Mouse (Mus musculus) intestine, postnatal 0 days (tissue): ENCODE results near the gene Glb1l2. TPM values are rescaled to one million over a fixed set of nuclear protein-coding genes. Genes with fewer than 3 reads are reported as not detected.

Source experiments
- ATAC-seq: fragments of 200-750 bp; cut with Nextera tagmentation; 2 replicates; pipeline ENCODE4 v1.8.0; 2017; ENCODE audit warnings: mild to moderate bottlenecking, moderate TSS enrichment, moderate library complexity
- H3K27ac ChIP-seq: fragments of 300-500 bp; sonication (generic); 2 replicates; pipeline ENCODE4 v1.5.1; 2014; ENCODE audit warnings: mild to moderate bottlenecking, low read depth, low read length, moderate library complexity
- H3K27me3 ChIP-seq: fragments of 300-500 bp; sonication (generic); replicated peaks from 2 replicates; pipeline ENCODE4 v1.6.1; 2014; ENCODE audit warnings: low read length, mixed read lengths; ENCODE audit not compliant: control insufficient read depth, insufficient read depth
- H3K36me3 ChIP-seq: fragments of 300-500 bp; sonication (generic); 2 replicates; pipeline ENCODE4 v1.6.1; 2014; ENCODE audit warnings: mild to moderate bottlenecking, moderate library complexity; ENCODE audit not compliant: control insufficient read depth, insufficient read depth
- H3K4me1 ChIP-seq: fragments of 300-500 bp; sonication (generic); replicated peaks from 2 replicates; pipeline ENCODE4 v1.6.1; 2014; ENCODE audit warnings: antibody characterized with exemption, low read length, mixed read lengths; ENCODE audit not compliant: control insufficient read depth, insufficient read depth
- H3K4me2 ChIP-seq: fragments of 300-500 bp; sonication (generic); replicated peaks from 2 replicates; pipeline ENCODE4 v1.6.1; 2014; ENCODE audit warnings: low read depth, mild to moderate bottlenecking, moderate library complexity
- H3K4me3 ChIP-seq: fragments of 300-500 bp; sonication (generic); 2 replicates; pipeline ENCODE4 v1.5.1; 2014; ENCODE audit warnings: low read depth, low read length
- H3K9ac ChIP-seq: fragments of 300-500 bp; sonication (generic); 2 replicates; pipeline ENCODE4 v1.6.1; 2014; ENCODE audit warnings: mild to moderate bottlenecking, low read depth, low read length
- H3K9me3 ChIP-seq: fragments of 300-500 bp; sonication (generic); 2 replicates; pipeline ENCODE4 v1.6.1; 2016; ENCODE audit warnings: mixed run types; ENCODE audit not compliant: control insufficient read depth
- CTCF ChIP-seq: sonication (generic); IDR thresholded peaks from 2 replicates; pipeline ENCODE4 v1.5.1; 2016; ENCODE audit warnings: low read depth, mild to moderate bottlenecking, control low read depth, antibody characterized with exemption, moderate library complexity
- WGBS: fragments of 180-500 bp; shearing (Covaris S2); extraction: QIAGEN DNeasy Blood & Tissue Kit; methylation state at CpG from one replicate; pipeline ENCODE4 v1.1.7; 2014; 5-methylcytosine and 5-hydroxymethylcytosine counted together
- polyA plus RNA-seq: library from polyadenylated mRNA; unstranded; fragments of >200 nt; fragmentation: Nextera tagmentation; extraction: Ambion mirVana; gene quantifications from 2 replicates; pipeline ENCODE4 v1.2.1, GENCODE M21; 2015

Gene Glb1l2
- polyA plus RNA-seq, 1 experiment from 2014 or later = 0.50 TPM

DNA sequence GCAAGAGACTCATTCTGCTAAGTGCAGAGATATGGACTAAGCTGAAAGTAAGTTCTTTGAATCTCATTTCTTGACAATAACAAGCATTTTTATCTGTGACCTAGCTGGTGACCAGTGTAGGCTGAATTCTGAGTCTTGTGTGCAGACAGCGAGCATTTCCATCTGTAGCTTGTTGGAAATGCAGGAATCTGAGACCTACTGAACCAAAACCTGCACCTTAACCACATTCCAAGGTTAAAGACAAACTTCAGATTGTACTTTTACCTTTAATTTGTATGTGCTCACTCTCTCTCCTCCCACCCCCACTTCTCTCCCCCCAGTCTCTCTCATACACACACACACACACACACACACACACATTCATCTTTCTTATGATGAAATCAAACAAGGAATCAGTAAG is 7.5 kb downstream of the Glb1l2 start:
- ATAC-seq = no peak
- 71% methylated on average over 1 of the region's 1 CpGs for WGBS
- H3K36me3 ChIP-seq = no peaks in the 10 kb centered on the region
- H3K27ac ChIP-seq = no peak overlapping the region
- H3K4me1 ChIP-seq = no peaks in the 10 kb centered on the region
- no peak overlapping the region for H3K4me3 ChIP-seq
- no peak overlapping the region for H3K9ac ChIP-seq
- no peaks in the 10 kb centered on the region for H3K27me3 ChIP-seq
- TF ChIP-seq CTCF = no peak
- H3K9me3 ChIP-seq = no peaks in the 10 kb centered on the region
- H3K4me2 ChIP-seq = no peak overlapping the region

DNA sequence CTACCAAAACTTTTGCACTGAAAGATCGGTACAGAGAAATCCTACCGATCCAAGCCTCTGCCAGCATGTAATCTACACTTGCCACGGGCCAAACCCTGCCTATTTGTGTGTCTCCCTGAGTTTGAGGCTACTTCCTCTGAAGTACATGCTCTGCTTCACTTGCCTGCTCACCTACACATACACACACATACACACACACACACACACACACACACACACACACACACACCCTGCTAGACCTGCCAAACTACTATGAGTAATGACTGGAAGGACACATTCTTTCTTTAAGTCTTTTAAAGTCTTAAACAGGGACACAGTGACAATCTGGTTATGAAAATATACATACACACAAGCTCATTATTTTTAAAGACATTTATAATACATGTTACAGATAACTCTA is 8.1 kb downstream of the Glb1l2 start:
- no peaks in the 10 kb centered on the region for H3K27me3 ChIP-seq
- no peak overlapping the region for H3K4me2 ChIP-seq
- H3K4me3 ChIP-seq = no peak overlapping the region
- no peaks in the 10 kb centered on the region for H3K9me3 ChIP-seq
- H3K9ac ChIP-seq = no peak overlapping the region
- WGBS = 85% methylated on average over 3 of the region's 3 CpGs
- H3K4me1 ChIP-seq = no peaks in the 10 kb centered on the region
- H3K36me3 ChIP-seq = no peaks in the 10 kb centered on the region
- ATAC-seq = no peak
- TF ChIP-seq CTCF = no peak
- H3K27ac ChIP-seq = no peak overlapping the region

DNA sequence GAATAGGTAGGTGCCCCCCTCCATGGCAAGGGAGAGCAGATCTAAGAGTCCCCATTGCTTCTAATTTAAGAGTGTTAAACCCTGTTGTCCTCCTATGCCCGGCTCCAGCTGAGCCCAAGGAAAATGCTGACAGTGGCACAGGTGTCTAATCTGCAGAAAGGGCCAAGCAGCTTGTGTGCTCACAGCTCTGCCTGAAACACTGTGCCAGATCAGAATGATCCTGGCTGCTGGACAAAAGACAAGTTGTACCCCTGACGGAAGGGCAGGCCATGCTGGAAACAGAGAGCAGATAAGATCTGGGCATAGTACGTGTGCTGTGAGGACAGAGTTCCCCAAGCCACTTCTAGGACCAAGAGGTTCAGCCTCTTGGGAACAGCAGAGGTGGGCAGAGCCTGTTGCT is 13.4 kb downstream of the Glb1l2 start:
- no peak overlapping the region for H3K27ac ChIP-seq
- no peak for ATAC-seq
- H3K9me3 ChIP-seq = no peaks in the 10 kb centered on the region
- TF ChIP-seq CTCF = no peak
- no peaks in the 10 kb centered on the region for H3K4me1 ChIP-seq
- no peak overlapping the region for H3K4me3 ChIP-seq
- no peaks in the 10 kb centered on the region for H3K36me3 ChIP-seq
- no peaks in the 10 kb centered on the region for H3K27me3 ChIP-seq
- H3K4me2 ChIP-seq = no peak overlapping the region
- WGBS = 70% methylated on average over 3 of the region's 3 CpGs
- no peak overlapping the region for H3K9ac ChIP-seq

DNA sequence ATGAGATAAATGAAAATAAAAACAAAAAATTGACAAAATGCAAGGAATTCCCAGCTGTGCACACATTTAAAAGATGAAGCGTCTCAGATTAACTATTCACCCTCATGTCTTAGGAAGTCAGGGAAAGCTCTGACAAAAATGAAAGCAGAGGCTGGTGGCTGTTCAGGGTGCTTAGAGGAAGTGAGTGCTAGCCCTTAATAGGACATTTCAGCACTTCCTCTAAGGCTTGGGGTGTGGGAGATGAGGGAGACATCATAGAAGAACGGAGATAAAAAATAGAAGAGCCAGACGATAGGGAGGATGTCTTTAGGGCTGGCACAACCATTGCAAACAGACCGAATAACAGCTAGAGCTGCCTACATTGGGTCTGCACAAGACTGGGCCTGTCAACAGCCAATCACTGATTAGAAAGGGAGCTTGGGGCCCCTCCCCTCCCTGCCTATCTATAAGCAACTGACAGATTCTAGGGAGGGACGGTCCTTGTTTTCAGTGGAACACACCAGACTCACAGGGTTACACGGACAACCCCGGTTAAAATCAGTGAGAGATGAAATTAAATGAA is 22.8 kb downstream of the Glb1l2 start:
- no peak for TF ChIP-seq CTCF
- 63% methylated on average over 7 of the region's 7 CpGs for WGBS
- Histone ChIP-seq H3K4me1 (no peaks in the 10 kb centered on the region), H3K4me2 (no peak overlapping the region), H3K27ac (no peak overlapping the region), H3K9ac (no peak overlapping the region), H3K4me3 (no peak overlapping the region), H3K36me3 (no peaks in the 10 kb centered on the region), H3K27me3 (no peaks in the 10 kb centered on the region), H3K9me3 (no peaks in the 10 kb centered on the region)
- no peak for ATAC-seq

DNA sequence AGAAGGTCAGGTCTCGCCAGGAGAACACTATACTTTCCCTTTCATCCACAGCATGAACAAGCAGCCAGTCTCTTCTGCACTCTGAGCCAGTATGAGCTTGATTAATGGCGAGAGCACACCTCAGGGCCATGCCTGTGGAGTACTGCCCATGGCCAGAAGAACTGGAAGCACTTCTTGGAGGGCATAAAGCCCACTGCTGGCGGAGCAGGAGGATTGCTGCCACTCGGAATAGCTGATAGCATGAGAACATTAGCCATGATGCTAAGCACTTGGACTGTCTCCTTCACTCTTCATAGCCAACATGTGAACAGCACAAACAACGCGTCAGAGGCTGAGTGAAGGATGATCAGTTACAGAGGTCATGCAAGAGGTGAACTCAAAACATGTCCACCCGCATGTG is 27.8 kb downstream of the Glb1l2 start:
- no peaks in the 10 kb centered on the region for H3K4me1 ChIP-seq
- no peak overlapping the region for H3K4me3 ChIP-seq
- 79% methylated on average over 7 of the region's 7 CpGs for WGBS
- no peak for TF ChIP-seq CTCF
- no peaks in the 10 kb centered on the region for H3K9me3 ChIP-seq
- no peak overlapping the region for H3K27ac ChIP-seq
- no peak for ATAC-seq
- no peak overlapping the region for H3K9ac ChIP-seq
- no peak overlapping the region for H3K4me2 ChIP-seq
- no peaks in the 10 kb centered on the region for H3K27me3 ChIP-seq
- H3K36me3 ChIP-seq = no peaks in the 10 kb centered on the region

DNA sequence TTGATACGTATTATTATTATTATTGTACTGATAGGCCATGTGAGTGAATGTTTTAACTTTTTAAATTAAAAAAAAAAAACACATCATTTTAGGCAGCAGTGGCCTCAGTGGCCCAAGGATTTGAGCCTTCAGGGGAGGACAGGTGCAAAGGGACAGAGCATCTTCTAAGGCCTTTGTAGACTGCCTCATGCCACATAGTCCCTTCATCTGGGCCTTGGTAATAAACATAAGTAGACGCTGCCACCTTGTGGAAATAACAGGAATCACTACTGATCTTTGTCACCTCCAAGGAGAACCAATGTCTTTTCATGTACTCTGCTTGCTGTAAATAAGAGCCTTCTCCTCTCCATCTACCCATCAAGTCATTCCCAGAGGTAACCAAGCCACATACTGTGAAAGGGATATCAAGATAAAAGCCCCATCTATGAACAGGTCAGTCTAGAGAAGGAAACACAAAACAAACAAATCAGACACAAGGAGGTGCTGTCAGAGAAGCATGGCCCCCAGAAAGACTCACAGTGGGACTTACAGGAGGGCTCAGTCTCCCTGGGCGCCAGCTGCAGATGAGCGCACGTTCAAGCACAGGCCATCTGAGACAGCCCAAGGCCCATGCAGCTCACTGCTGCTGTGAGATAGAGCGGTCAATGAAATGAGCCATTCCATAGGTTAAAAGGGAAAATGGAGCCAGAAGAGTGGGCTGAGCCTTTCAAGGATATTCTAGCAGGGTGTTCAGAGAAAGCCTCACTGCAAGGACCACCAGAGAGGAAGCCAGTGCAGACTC is 30.0 kb downstream of the Glb1l2 start:
- Histone ChIP-seq H3K4me3 (no peak overlapping the region), H3K27me3 (no peaks in the 10 kb centered on the region), H3K4me2 (no peak overlapping the region), H3K9me3 (no peaks in the 10 kb centered on the region), H3K9ac (no peak overlapping the region), H3K36me3 (no peaks in the 10 kb centered on the region), H3K4me1 (no peaks in the 10 kb centered on the region), H3K27ac (no peak overlapping the region)
- peak; percentile 80 for TF ChIP-seq CTCF
- WGBS = 60% methylated on average over 6 of the region's 6 CpGs
- no peak for ATAC-seq
